Mouse (Mus musculus) left cerebral cortex, postnatal 4 days (tissue): ENCODE measurements around the gene Polr2b. TPM values are rescaled to one million over a fixed set of nuclear protein-coding genes. Genes with fewer than 3 reads are reported as not detected.
A peak's percentile ranks its signal among the peaks of the same experiment; 100 is the strongest.

Experiments used
- DNase-seq: peaks from one replicate; pipeline ENCODE4 v3.0.0-alpha.2; 2022
- intact Hi-C: fragments of 180-260 bp; cut with DNase I; formaldehyde crosslinking; loops from one replicate; pipeline ENCODE4 v1.15.1; 2025
- total RNA-seq, 2 experiments: library from RNA; stranded (reverse); gene quantifications; 2 replicates each; pipeline ENCODE4 v1.2.3; 2021

The Polr2b gene
- 10 to 100 TPM; 55.4 to 59.3 TPM for total RNA-seq

GRCm38 (mm10) chr5:77309924-77310772, at the start of gene Polr2b, which contains the start of gene Noa1:
Gene Polr2b (plus strand): TSS chr5:77310147.
Gene Noa1 (minus strand): TSS chr5:77310084.
- DNase-seq = peak; percentile 99
- intact Hi-C loops = no loop called here

GRCm38 (mm10) chr5:77261137-77261536, 48.8 kb upstream of the Polr2b start:
- intact Hi-C loops = no loop called here
- no peak for DNase-seq

- intact Hi-C loops = no loop called here
- DNase-seq = no peak
Measured at GRCm38 (mm10) chr5:77262105-77262504, 47.8 kb upstream of the Polr2b start.

- DNase-seq = peak; percentile 69
- intact Hi-C loops = no loop called here
Measured at GRCm38 (mm10) chr5:77265081-77265670, 44.8 kb upstream of the Polr2b start, which contains the start of gene Rest. Gene Rest (plus strand): TSS chr5:77265491.

GRCm38 (mm10) chr5:77265671-77266065, 44.3 kb upstream of the Polr2b start:
- intact Hi-C loops = no loop called here

GRCm38 (mm10) chr5:77266066-77266885, 43.7 kb upstream of the Polr2b start:
- intact Hi-C loops = no loop called here
- DNase-seq = peak; percentile 24

More at GRCm38 (mm10) chr5:77265671-77266065, 44.3 kb upstream of the Polr2b start:
- DNase-seq = peak; percentile 61

GRCm38 (mm10) chr5:77266886-77267401, 43.0 kb upstream of the Polr2b start:
- intact Hi-C loops = no loop called here
- no peak for DNase-seq

GRCm38 (mm10) chr5:77267441-77267840, 42.5 kb upstream of the Polr2b start:
- intact Hi-C loops = no loop called here
- DNase-seq = no peak

- intact Hi-C loops = no loop called here
- DNase-seq = no peak
Measured at GRCm38 (mm10) chr5:77267957-77268624, 41.9 kb upstream of the Polr2b start.

GRCm38 (mm10) chr5:77269399-77269798, 40.5 kb upstream of the Polr2b start:
- intact Hi-C loops = no loop called here
- no peak for DNase-seq

GRCm38 (mm10) chr5:77273151-77273550, 36.8 kb upstream of the Polr2b start:
- intact Hi-C loops = no loop called here
- no peak for DNase-seq

GRCm38 (mm10) chr5:77275950-77276349, 34.0 kb upstream of the Polr2b start:
- peak; percentile 49 for DNase-seq
- intact Hi-C loops = no loop called here

GRCm38 (mm10) chr5:77277204-77277603, 32.7 kb upstream of the Polr2b start:
- DNase-seq = no peak
- intact Hi-C loops = no loop called here

- intact Hi-C loops = no loop called here
Measured at GRCm38 (mm10) chr5:77281518-77282174, 28.3 kb upstream of the Polr2b start.

GRCm38 (mm10) chr5:77282242-77282641, 27.7 kb upstream of the Polr2b start:
- intact Hi-C loops = no loop called here
- DNase-seq = peak; percentile 48

More at GRCm38 (mm10) chr5:77281518-77282174, 28.3 kb upstream of the Polr2b start:
- DNase-seq = peak; percentile 7

GRCm38 (mm10) chr5:77285685-77286084, 24.3 kb upstream of the Polr2b start:
- intact Hi-C loops = no loop called here
- no peak for DNase-seq

- intact Hi-C loops = no loop called here
- DNase-seq = no peak
Measured at GRCm38 (mm10) chr5:77286904-77287303, 23.0 kb upstream of the Polr2b start.

GRCm38 (mm10) chr5:77287901-77288300, 22.0 kb upstream of the Polr2b start:
- intact Hi-C loops = no loop called here
- no peak for DNase-seq

- no peak for DNase-seq
Measured at GRCm38 (mm10) chr5:77289686-77290085, 20.3 kb upstream of the Polr2b start.

GRCm38 (mm10) chr5:77290606-77291005, 19.3 kb upstream of the Polr2b start:
- no peak for DNase-seq
- intact Hi-C loops = no loop called here

More at GRCm38 (mm10) chr5:77289686-77290085, 20.3 kb upstream of the Polr2b start:
- intact Hi-C loops = no loop called here
